Mouse (Mus musculus): ENCODE measurements around the gene Wdr25.

GRCm38 (mm10) chr12:109037026-109037425 lies 143.6 kb downstream of the Wdr25 start:
- no peak for TF ChIP-seq RAD21 (IDR thresholded peaks at IDR 0.05; ENCODE audit: low read depth, low read length)
- TF ChIP-seq CTCF (conservative IDR thresholded peaks at IDR 0.05 in 1 of 2, IDR thresholded peaks at IDR 0.05 in 1 of 2; ENCODE audit: low read depth in 2 of 2, low read length in 2 of 2): no peak
- no peak for TF ChIP-seq USF2 (conservative IDR thresholded peaks at IDR 0.05; ENCODE audit: low read depth, low read length)
- TF ChIP-seq POLR2A (IDR thresholded peaks at IDR 0.05; ENCODE audit: low read depth, low read length): no peak
- TF ChIP-seq EP300 (IDR thresholded peaks at IDR 0.05; ENCODE audit: low read length): no peak
- no peak for TF ChIP-seq MAZ (IDR thresholded peaks at IDR 0.05; ENCODE audit: low read depth, low read length)
- no peak for TF ChIP-seq TCF12 (IDR thresholded peaks at IDR 0.05; ENCODE audit: low read depth, low read length)
- TF ChIP-seq GABPA (IDR thresholded peaks at IDR 0.05; ENCODE audit: insufficient replicate concordance, low read depth, low read length): no peak
- no peak for TF ChIP-seq NELFE (IDR thresholded peaks at IDR 0.05; ENCODE audit: low read depth, low read length)
- no peak for TF ChIP-seq E2F4 (IDR thresholded peaks at IDR 0.05; ENCODE audit: insufficient replicate concordance, low read depth, low read length)
- TF ChIP-seq USF1 (IDR thresholded peaks at IDR 0.05; ENCODE audit: low read depth, low read length): no peak
- TF ChIP-seq POLR2AphosphoS2 (IDR thresholded peaks at IDR 0.05; ENCODE audit: low read depth, low read length): no peak
- TF ChIP-seq BHLHE40 (IDR thresholded peaks at IDR 0.05; ENCODE audit: low read depth, low read length): no peak
- TF ChIP-seq KAT2A (IDR thresholded peaks at IDR 0.05; ENCODE audit: insufficient replicate concordance, low read length): no peak
